Mouse (Mus musculus) forebrain, embryonic 12.5 days (tissue): Measurements from ENCODE around the gene Nrxn3. TPM values are rescaled to one million over a fixed set of nuclear protein-coding genes. Genes with fewer than 3 reads are reported as not detected.
A peak's percentile ranks its signal among the peaks of the same experiment; 100 is the strongest.

Experiments used
- ATAC-seq: fragments of 200-750 bp; cut with Nextera tagmentation; 2 replicates; pipeline ENCODE4 v1.8.0; 2017; ENCODE audit warnings: moderate TSS enrichment; ENCODE audit not compliant: low FRiP score
- H3K27ac ChIP-seq: fragments of 300-500 bp; sonication (generic); 2 replicates; pipeline ENCODE4 v1.5.1; 2016; ENCODE audit warnings: mild to moderate bottlenecking
- H3K27me3 ChIP-seq: fragments of 300-500 bp; sonication (generic); 2 replicates; pipeline ENCODE4 v1.6.1; 2016; ENCODE audit warnings: mild to moderate bottlenecking
- H3K36me3 ChIP-seq: fragments of 300-500 bp; sonication (generic); replicated peaks from 2 replicates; pipeline ENCODE4 v1.6.1; 2016; ENCODE audit warnings: mild to moderate bottlenecking
- H3K4me1 ChIP-seq: fragments of 300-500 bp; sonication (generic); 2 replicates; pipeline ENCODE4 v1.6.1; 2016
- H3K4me2 ChIP-seq: fragments of 300-500 bp; sonication (generic); 2 replicates; pipeline ENCODE4 v1.6.1; 2016; ENCODE audit warnings: mild to moderate bottlenecking, moderate library complexity
- H3K4me3 ChIP-seq: fragments of 300-500 bp; sonication (generic); replicated peaks from 2 replicates; pipeline ENCODE4 v1.5.1; 2016; ENCODE audit warnings: mild to moderate bottlenecking
- H3K9ac ChIP-seq: fragments of 300-500 bp; sonication (generic); 2 replicates; pipeline ENCODE4 v1.6.1; 2016; ENCODE audit warnings: mild to moderate bottlenecking
- H3K9me3 ChIP-seq: fragments of 300-500 bp; sonication (generic); 2 replicates; pipeline ENCODE4 v1.6.1; 2016
- WGBS: fragments of 180-500 bp; shearing (Covaris S2); methylation state at CpG from one replicate; pipeline ENCODE4 v1.1.7; 2016; 5-methylcytosine and 5-hydroxymethylcytosine counted together
- polyA plus RNA-seq: library from polyadenylated mRNA; unstranded; fragments of >200 nt; fragmentation: Nextera tagmentation; extraction: Ambion mirVana; gene quantifications from 2 replicates; pipeline ENCODE4 v1.2.1, GENCODE M21; 2016

The Nrxn3 gene
- polyA plus RNA-seq, 1 experiment from 2014 or later, result 62.2 TPM

GRCm38 (mm10) chr12:89282362-89283343 is 560.0 kb downstream of the Nrxn3 start:
- H3K9me3 ChIP-seq, result no peaks in the 10 kb centered on the region
- H3K36me3 ChIP-seq, result no peaks in the 10 kb centered on the region
- H3K4me1 ChIP-seq, result peaks cover 10% of the 10 kb centered on the region
- no peak overlapping the region for H3K4me3 ChIP-seq
- 52% methylated on average over 6 of the region's 6 CpGs for WGBS
- H3K27me3 ChIP-seq, result no peaks in the 10 kb centered on the region
- no peak overlapping the region for H3K4me2 ChIP-seq
- peak; percentile 58 for ATAC-seq
- H3K9ac ChIP-seq, result no peak overlapping the region
- no peak overlapping the region for H3K27ac ChIP-seq

DNA sequence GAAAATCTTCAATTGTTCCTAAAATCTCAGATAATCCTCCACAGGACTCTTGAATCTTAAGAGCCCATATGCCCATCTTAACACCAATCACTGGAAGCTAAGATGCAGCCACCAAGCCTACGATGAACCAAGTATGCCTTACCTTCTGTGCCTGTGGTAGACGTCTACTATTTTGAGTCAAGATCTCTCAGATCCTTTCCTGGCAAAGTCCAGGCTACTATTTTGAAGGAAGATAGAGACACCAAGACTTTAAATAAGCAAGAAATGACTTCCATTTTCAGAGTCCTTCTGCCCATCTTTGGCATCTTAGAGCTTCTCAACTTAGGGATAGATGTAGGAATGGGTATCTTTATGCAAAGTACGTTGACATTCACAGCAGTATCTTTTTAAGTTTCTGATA is 561.7 kb downstream of the Nrxn3 start:
- no peak overlapping the region for H3K27ac ChIP-seq
- H3K4me1 ChIP-seq, result peaks cover 14% of the 10 kb centered on the region
- no peak for ATAC-seq
- H3K27me3 ChIP-seq, result no peaks in the 10 kb centered on the region
- H3K9me3 ChIP-seq, result no peaks in the 10 kb centered on the region
- H3K4me3 ChIP-seq, result no peak overlapping the region
- H3K36me3 ChIP-seq, result no peaks in the 10 kb centered on the region
- 95% methylated on average over 3 of the region's 3 CpGs for WGBS
- no peak overlapping the region for H3K4me2 ChIP-seq
- no peak overlapping the region for H3K9ac ChIP-seq

- Histone ChIP-seq H3K9ac (no peak overlapping the region), H3K4me2 (no peak overlapping the region), H3K4me1 (peaks cover 33% of the 10 kb centered on the region), H3K4me3 (no peak overlapping the region), H3K9me3 (no peaks in the 10 kb centered on the region), H3K36me3 (no peaks in the 10 kb centered on the region), H3K27ac (no peak overlapping the region), H3K27me3 (no peaks in the 10 kb centered on the region)
- ATAC-seq, result no peak
- WGBS, result 74% methylated on average over 4 of the region's 4 CpGs
These were observed 564.4 kb downstream of the Nrxn3 start for GRCm38 (mm10) chr12:89287037-89287436.

- Histone ChIP-seq H3K4me1 (peaks cover 23% of the 10 kb centered on the region), H3K9me3 (no peaks in the 10 kb centered on the region), H3K27me3 (no peaks in the 10 kb centered on the region), H3K4me2 (no peak overlapping the region), H3K36me3 (no peaks in the 10 kb centered on the region), H3K9ac (no peak overlapping the region), H3K4me3 (no peak overlapping the region), H3K27ac (no peak overlapping the region)
- ATAC-seq, result peak; percentile 62; the same call in 1 of the 2 replicates
- 67% methylated on average over 4 of the region's 4 CpGs for WGBS
These were observed 567.1 kb downstream of the Nrxn3 start for GRCm38 (mm10) chr12:89289589-89290274.

- H3K4me3 ChIP-seq, result no peak overlapping the region
- peak; percentile 55; the same call in 1 of the 2 replicates for ATAC-seq
- H3K36me3 ChIP-seq, result no peaks in the 10 kb centered on the region
- H3K4me1 ChIP-seq, result peaks cover 23% of the 10 kb centered on the region
- H3K27me3 ChIP-seq, result no peaks in the 10 kb centered on the region
- WGBS, result 22% methylated on average over 4 of the region's 4 CpGs
- H3K4me2 ChIP-seq, result no peak overlapping the region
- H3K27ac ChIP-seq, result no peak overlapping the region; the same call in 1 of the 2 replicates
- no peaks in the 10 kb centered on the region for H3K9me3 ChIP-seq
- no peak overlapping the region for H3K9ac ChIP-seq
These were observed 568.3 kb downstream of the Nrxn3 start for GRCm38 (mm10) chr12:89290736-89291574.

DNA sequence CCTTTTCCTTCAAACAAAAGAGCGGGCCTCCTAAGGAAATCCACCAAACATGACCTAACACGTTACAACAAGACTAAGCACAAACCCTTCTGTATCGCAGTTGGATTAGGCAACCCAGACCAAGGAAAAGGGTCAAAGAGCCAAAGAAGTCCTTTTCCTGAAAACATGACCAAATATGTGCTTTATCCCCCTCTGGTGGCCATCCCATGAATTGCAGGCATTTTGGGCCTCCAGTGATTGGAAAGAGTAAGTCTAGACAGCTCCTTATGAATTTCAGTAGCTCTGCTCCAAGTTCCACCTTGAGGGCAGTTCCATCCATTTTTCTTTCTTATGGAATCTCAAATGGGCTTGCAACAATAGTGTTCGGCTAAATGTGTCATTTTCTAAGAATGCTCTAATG is 579.3 kb downstream of the Nrxn3 start:
- no peak overlapping the region for H3K4me2 ChIP-seq
- H3K9me3 ChIP-seq, result no peaks in the 10 kb centered on the region
- WGBS, result 40% methylated on average over 4 of the region's 4 CpGs
- no peak overlapping the region for H3K9ac ChIP-seq
- H3K36me3 ChIP-seq, result no peaks in the 10 kb centered on the region
- no peak overlapping the region for H3K27ac ChIP-seq
- 0 out of 2 replicates have a peak, but pooled peaks have one; percentile 41 for ATAC-seq
- no peak overlapping the region for H3K4me3 ChIP-seq
- H3K4me1 ChIP-seq, result no peaks in the 10 kb centered on the region
- H3K27me3 ChIP-seq, result no peaks in the 10 kb centered on the region

DNA sequence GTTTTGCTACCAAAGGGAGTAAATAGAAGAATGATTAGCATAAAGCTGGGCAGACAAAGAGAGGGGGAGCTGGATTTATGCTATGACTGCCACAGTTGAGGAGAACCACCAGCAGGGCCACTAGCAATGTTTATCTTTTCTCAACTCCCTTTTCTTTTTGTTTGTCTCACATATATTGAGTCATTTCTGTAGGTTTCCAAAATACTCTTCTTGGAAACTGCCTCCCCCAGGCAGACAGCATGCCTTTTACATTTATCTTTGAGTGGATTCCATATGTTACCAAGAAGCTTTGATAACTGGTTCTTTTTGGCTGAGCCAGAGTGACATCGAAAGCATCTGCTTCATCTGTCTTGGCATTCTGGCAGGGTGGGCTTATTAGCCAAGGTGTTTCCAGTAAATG is 587.5 kb downstream of the Nrxn3 start:
- Histone ChIP-seq H3K4me3 (no peak overlapping the region), H3K4me2 (no peak overlapping the region), H3K27me3 (no peaks in the 10 kb centered on the region), H3K9ac (no peak overlapping the region), H3K27ac (no peak overlapping the region), H3K36me3 (no peaks in the 10 kb centered on the region), H3K4me1 (no peaks in the 10 kb centered on the region), H3K9me3 (no peaks in the 10 kb centered on the region)
- WGBS, result 87% methylated on average over 1 of the region's 1 CpGs
- no peak for ATAC-seq

DNA sequence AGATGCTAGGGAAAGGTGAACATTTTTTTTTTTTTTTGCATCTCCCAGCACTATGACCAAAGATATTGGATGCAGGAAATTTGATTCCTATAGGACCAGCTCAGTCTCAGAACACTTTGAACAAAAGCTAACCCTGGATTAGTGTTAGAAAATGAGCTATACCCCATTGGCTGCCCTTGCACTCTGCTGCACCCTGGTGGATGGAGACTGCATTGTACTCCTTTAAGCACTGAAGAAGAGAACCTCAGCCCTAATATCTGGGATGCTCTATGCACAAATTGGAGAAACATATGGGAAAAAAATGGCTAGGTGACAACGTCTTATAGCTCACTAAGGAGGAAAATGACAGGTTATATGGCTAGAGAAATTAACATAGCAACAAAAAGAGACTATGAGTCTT is 589.9 kb downstream of the Nrxn3 start:
- 35% methylated on average over 1 of the region's 1 CpGs for WGBS
- H3K27me3 ChIP-seq, result no peaks in the 10 kb centered on the region

GRCm38 (mm10) chr12:89325864-89326560 is 603.3 kb downstream of the Nrxn3 start:
- Histone ChIP-seq H3K27me3 (no peaks in the 10 kb centered on the region), H3K4me1 (no peaks in the 10 kb centered on the region), H3K27ac (no peak overlapping the region), H3K4me3 (no peak overlapping the region), H3K36me3 (no peaks in the 10 kb centered on the region), H3K9me3 (no peaks in the 10 kb centered on the region), H3K9ac (no peak overlapping the region), H3K4me2 (no peak overlapping the region)
- WGBS, result 48% methylated on average over 8 of the region's 8 CpGs
- ATAC-seq, result no peak

More for the DNA sequence above, 589.9 kb downstream of the Nrxn3 start:
- Histone ChIP-seq H3K9me3 (no peaks in the 10 kb centered on the region), H3K4me2 (no peak overlapping the region), H3K36me3 (no peaks in the 10 kb centered on the region), H3K4me1 (no peaks in the 10 kb centered on the region), H3K27ac (no peak overlapping the region), H3K9ac (no peak overlapping the region), H3K4me3 (no peak overlapping the region)
- no peak for ATAC-seq

DNA sequence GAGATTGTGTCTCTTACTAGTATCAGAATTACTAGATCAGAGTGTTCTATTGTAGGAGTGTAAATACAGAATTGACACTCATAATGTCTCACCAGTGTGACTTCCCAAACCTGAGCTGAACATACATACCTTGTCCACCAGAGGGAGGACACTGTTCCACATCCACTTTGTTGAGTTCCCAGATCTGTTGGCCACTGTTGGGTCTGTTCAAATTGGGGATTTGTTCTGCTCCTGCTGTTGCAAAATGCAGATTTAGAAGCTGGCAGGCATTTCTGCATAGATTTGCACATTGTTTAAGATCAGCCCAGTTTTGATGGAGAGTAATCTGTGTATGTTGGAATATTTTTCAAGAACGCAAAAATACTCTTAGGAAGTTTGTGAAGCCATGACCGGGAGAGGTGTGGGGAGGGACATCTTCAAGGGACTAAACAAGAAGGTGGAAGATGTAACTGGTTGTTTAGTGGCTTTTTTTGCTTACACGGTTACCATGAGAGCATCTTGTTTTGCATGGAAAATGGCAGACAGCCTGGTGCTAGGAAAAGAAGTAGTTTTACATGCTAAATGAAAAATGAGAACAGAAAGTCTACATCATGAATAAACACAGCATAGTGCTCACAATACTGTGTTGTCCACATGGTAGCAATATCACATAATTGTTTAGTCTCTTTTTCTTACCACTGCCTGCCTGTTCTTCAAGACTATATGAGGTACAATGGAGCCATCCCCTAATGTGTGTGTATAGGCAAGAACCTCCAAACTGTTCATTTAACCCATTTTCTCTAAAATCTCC is 609.0 kb downstream of the Nrxn3 start:
- Histone ChIP-seq H3K27ac (no peak overlapping the region), H3K9ac (no peak overlapping the region), H3K4me3 (no peak overlapping the region), H3K4me1 (no peaks in the 10 kb centered on the region), H3K36me3 (no peaks in the 10 kb centered on the region), H3K9me3 (no peaks in the 10 kb centered on the region), H3K27me3 (no peaks in the 10 kb centered on the region), H3K4me2 (no peak overlapping the region)
- ATAC-seq, result no peak
- 95% methylated on average over 3 of the region's 3 CpGs for WGBS

- WGBS, result 88% methylated on average over 5 of the region's 5 CpGs
- Histone ChIP-seq H3K4me2 (no peak overlapping the region), H3K9ac (no peak overlapping the region), H3K9me3 (no peaks in the 10 kb centered on the region), H3K27ac (no peak overlapping the region), H3K27me3 (no peaks in the 10 kb centered on the region), H3K36me3 (no peaks in the 10 kb centered on the region), H3K4me3 (no peak overlapping the region), H3K4me1 (no peaks in the 10 kb centered on the region)
- ATAC-seq, result no peak
These were observed 610.8 kb downstream of the Nrxn3 start for GRCm38 (mm10) chr12:89333486-89333885.
